Mouse (Mus musculus): Measurements from ENCODE around the gene Slc33a1.
A peak's percentile ranks its signal among the peaks of the same experiment; 100 is the strongest.

The Slc33a1 gene

GRCm38 (mm10) chr3:63897177-63897576 is 67.4 kb downstream of the Slc33a1 start:
- DNase-seq: no peak

GRCm38 (mm10) chr3:63896303-63896702 is 68.3 kb downstream of the Slc33a1 start:
- DNase-seq: no peak

DNA sequence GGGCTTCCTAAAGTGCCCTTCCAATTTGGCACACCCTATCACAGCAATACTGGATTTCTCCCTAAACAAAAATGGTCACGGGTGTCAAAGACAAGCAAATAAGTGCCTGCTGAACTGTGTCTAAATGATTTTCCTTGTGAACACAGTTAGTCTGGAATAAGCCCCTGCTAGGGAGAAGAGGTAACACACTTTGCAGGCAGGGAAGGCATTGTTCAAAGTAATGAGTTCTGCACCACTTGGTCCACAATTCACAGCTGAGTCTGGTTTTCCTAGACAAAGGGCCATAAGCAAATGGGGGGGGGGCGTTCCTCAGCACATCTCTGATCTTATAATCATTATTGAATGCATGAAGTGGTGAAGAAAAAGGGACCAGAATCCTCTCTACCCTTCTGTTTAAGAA is 68.8 kb downstream of the Slc33a1 start:
- no peak for DNase-seq

DNA sequence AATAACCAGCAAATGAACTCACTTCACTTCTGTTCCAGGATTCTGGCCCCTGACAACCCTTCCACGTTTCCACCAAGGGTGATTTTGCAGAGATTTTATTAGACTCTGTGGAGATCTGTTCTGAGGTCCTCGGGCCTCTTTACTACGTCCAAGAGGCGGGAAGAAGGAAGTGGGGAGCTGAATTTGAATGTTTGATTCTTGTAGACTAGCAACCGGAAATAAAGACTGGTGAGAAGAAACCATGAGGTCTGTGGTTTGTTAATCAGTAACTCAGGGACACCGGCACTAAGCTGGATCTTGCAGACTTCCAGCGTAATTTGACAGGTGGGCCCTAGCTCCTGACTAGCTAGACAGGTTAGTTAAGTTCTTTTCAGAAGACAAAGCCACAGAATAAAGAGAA is 70.9 kb downstream of the Slc33a1 start:
- DNase-seq: peak; percentile 43 to 59

DNA sequence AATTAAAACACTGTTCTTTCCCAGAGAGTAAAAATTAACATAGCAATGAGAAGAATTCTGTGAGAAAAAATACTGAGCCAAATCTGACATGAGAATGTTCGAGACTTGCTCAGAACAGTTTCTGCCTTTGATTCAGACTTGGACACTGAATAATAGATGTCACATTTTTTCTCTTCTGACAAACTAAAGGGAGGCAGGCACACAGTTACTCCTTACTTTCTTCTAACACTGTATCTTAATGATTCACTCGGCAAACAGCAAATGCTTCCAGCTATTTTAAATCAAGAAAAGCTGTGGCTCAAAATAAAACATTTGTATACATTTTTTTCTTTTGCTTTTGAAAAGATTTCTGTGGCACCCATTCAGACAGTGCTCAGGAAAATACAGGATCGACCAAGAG is 72.4 kb downstream of the Slc33a1 start:
- no peak for DNase-seq
